Mouse (Mus musculus): Measurements from ENCODE around the gene A630095N17Rik. TPM values are rescaled to one million over a fixed set of nuclear protein-coding genes. Genes with fewer than 3 reads are reported as not detected.

Gene A630095N17Rik
- polyA plus RNA-seq, 1 experiment from 2014 or later = not detected

GRCm38 (mm10) chr1:75191622-75192402, 40.1 kb downstream of the A630095N17Rik start, which contains the start of the genes Ankzf1 and Atg9a:
Gene Ankzf1, plus strand, starts transcription at chr1:75192151.
Gene Atg9a, minus strand, starts transcription at chr1:75192196.
- ATAC-seq (ENCODE audit: low read depth) (peak; percentile 100), DNase-seq (ENCODE audit: low spot score) (peak; percentile 99)
- Histone ChIP-seq H3K9me3 (ENCODE audit: control insufficient read depth, low read length) (no peaks in the 10 kb centered on the region), H3K4me1 (ENCODE audit: control insufficient read depth, insufficient read depth, low read length) (peaks cover 17% of the 10 kb centered on the region), H3K9ac (ENCODE audit: low read depth, low read length) (peak within 1 kb of the TSS; percentile 90), H3K4me2 (ENCODE audit: low read depth, low read length) (peak within 1 kb of the TSS; percentile 91), H3K27ac (replicated peaks; ENCODE audit: low read depth, low read length) (peak within 1 kb of the TSS; percentile 94), H3K27me3 (replicated peaks; ENCODE audit: control insufficient read depth, insufficient read depth, low read length) (no peaks in the 10 kb centered on the region), H3K4me3 (ENCODE audit: low read depth, low read length) (peak within 1 kb of the TSS; percentile 77), H3K36me3 (ENCODE audit: control insufficient read depth, insufficient read depth, low read length) (peaks cover 44% of the 10 kb centered on the region)
- 0% methylated on average over 32 of the region's 56 CpGs for WGBS

DNA sequence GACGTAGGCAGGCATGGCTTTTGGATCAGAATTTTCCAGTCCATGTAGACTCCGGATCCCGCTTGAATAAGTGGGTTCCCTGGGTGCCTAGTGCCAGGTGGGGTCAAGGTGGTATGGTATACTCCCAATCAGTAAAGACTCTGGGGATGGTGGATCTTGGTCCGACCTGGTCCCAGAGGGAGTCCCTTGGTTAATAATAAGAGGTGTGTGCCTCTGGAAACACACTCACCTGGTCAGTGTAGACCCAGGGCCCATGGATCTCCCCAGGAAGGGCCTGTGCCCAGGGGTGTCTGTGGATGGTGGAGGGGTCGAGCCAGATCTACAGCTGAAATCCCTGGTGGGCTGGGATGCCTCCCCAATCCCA, 40.7 kb downstream of the A630095N17Rik start:
- Histone ChIP-seq H3K9me3 (ENCODE audit: control insufficient read depth, low read length) (no peaks in the 10 kb centered on the region), H3K4me3 (ENCODE audit: low read depth, low read length) (peak overlapping the region; percentile 77), H3K9ac (ENCODE audit: low read depth, low read length) (peak overlapping the region; percentile 90), H3K27me3 (replicated peaks; ENCODE audit: control insufficient read depth, insufficient read depth, low read length) (no peaks in the 10 kb centered on the region), H3K4me1 (ENCODE audit: control insufficient read depth, insufficient read depth, low read length) (peaks cover 17% of the 10 kb centered on the region), H3K4me2 (ENCODE audit: low read depth, low read length) (peak overlapping the region; percentile 91), H3K36me3 (ENCODE audit: control insufficient read depth, insufficient read depth, low read length) (peaks cover 44% of the 10 kb centered on the region), H3K27ac (replicated peaks; ENCODE audit: low read depth, low read length) (peak overlapping the region; percentile 80)
- DNase-seq (ENCODE audit: low spot score) (no peak), ATAC-seq (ENCODE audit: low read depth) (no peak)
- WGBS = 38% methylated on average over 5 of the region's 5 CpGs

- peaks cover 17% of the 10 kb centered on the region for H3K4me1 ChIP-seq (ENCODE audit: control insufficient read depth, insufficient read depth, low read length)
- H3K4me2 ChIP-seq (ENCODE audit: low read depth, low read length) = peak overlapping the region; percentile 91
- WGBS = 62% methylated on average over 2 of the region's 2 CpGs
- no peak overlapping the region for H3K27ac ChIP-seq (replicated peaks; ENCODE audit: low read depth, low read length)
- DNase-seq (ENCODE audit: low spot score) (no peak), ATAC-seq (ENCODE audit: low read depth) (no peak)
- H3K4me3 ChIP-seq (ENCODE audit: low read depth, low read length) = 0 out of 2 replicates have a peak overlapping the region, but pooled peaks have one; percentile 77
- H3K9me3 ChIP-seq (ENCODE audit: control insufficient read depth, low read length) = no peaks in the 10 kb centered on the region
- no peaks in the 10 kb centered on the region for H3K27me3 ChIP-seq (replicated peaks; ENCODE audit: control insufficient read depth, insufficient read depth, low read length)
- peaks cover 44% of the 10 kb centered on the region for H3K36me3 ChIP-seq (ENCODE audit: control insufficient read depth, insufficient read depth, low read length)
- peak overlapping the region; percentile 90; the same call in 1 of the 2 replicates for H3K9ac ChIP-seq (ENCODE audit: low read depth, low read length)
These were observed 41.3 kb downstream of the A630095N17Rik start for GRCm38 (mm10) chr1:75190577-75190976.

DNA sequence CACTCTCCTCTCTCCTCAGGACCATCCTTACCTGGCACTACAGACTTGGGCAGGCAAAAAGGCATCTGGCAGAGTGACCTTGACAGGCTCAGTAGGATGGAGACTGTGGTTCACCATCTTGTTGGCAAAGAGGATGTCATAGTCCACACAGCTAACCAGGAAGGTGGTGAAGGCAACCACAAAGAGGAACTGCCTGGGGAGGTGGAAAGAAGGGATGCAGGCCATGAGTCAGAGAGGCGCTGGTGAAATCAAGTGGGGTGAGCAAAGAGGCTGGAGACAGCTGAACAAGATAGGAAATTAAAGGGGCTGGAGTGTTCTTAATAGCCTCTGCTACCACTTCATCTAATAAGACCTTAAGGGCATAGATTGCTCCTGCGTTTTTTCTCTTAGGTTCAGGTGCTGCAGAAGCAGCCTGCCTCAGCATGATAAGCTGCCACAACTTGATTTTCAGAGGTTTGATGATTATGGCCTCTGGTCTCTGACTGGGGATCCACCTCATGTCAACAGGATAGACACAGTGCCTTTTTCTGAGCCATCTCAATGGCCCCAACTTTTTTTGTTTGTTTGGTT, 43.9 kb downstream of the A630095N17Rik start:
- DNase-seq (ENCODE audit: low spot score) = no peak
- WGBS = 94% methylated on average over 2 of the region's 2 CpGs
- peaks cover 58% of the 10 kb centered on the region for H3K36me3 ChIP-seq (ENCODE audit: control insufficient read depth, insufficient read depth, low read length)

DNA sequence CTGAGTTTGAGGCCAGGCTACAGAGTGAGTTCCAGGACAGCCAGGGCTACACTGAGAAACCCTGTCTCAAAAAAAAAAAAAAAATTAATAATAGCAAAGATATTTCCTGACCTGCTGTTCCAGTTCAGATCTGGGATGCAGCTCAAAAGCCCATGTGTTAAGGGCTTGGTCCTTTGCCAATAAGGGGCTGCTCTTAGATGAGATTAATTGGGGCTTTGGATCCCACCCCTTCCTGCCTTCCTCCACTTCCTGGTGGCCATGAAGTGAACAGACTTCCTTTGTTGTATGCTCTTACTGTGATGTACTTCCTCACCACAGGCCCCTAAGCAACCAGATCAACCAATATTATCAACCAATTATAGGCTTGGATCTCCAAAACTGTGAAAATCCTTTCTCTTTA, 44.8 kb downstream of the A630095N17Rik start:
- H3K4me2 ChIP-seq (ENCODE audit: low read depth, low read length) = no peak overlapping the region
- peaks cover 67% of the 10 kb centered on the region for H3K36me3 ChIP-seq (ENCODE audit: control insufficient read depth, insufficient read depth, low read length)
- no peak overlapping the region for H3K27ac ChIP-seq (replicated peaks; ENCODE audit: low read depth, low read length)
- peaks cover 11% of the 10 kb centered on the region for H3K4me1 ChIP-seq (ENCODE audit: control insufficient read depth, insufficient read depth, low read length)
- ATAC-seq (ENCODE audit: low read depth) = no peak
- no peaks in the 10 kb centered on the region for H3K27me3 ChIP-seq (replicated peaks; ENCODE audit: control insufficient read depth, insufficient read depth, low read length)
- DNase-seq (ENCODE audit: low spot score) = peak; percentile 47
- H3K4me3 ChIP-seq (ENCODE audit: low read depth, low read length) = no peak overlapping the region
- H3K9ac ChIP-seq (ENCODE audit: low read depth, low read length) = no peak overlapping the region
- H3K9me3 ChIP-seq (ENCODE audit: control insufficient read depth, low read length) = no peaks in the 10 kb centered on the region

More for the DNA sequence above, 43.9 kb downstream of the A630095N17Rik start:
- ATAC-seq (ENCODE audit: low read depth) = no peak
- no peak overlapping the region for H3K9ac ChIP-seq (ENCODE audit: low read depth, low read length)
- H3K9me3 ChIP-seq (ENCODE audit: control insufficient read depth, low read length) = no peaks in the 10 kb centered on the region
- H3K27ac ChIP-seq (replicated peaks; ENCODE audit: low read depth, low read length) = no peak overlapping the region
- H3K4me1 ChIP-seq (ENCODE audit: control insufficient read depth, insufficient read depth, low read length) = peaks cover 13% of the 10 kb centered on the region
- H3K27me3 ChIP-seq (replicated peaks; ENCODE audit: control insufficient read depth, insufficient read depth, low read length) = no peaks in the 10 kb centered on the region
- no peak overlapping the region for H3K4me2 ChIP-seq (ENCODE audit: low read depth, low read length)
- H3K4me3 ChIP-seq (ENCODE audit: low read depth, low read length) = no peak overlapping the region

DNA sequence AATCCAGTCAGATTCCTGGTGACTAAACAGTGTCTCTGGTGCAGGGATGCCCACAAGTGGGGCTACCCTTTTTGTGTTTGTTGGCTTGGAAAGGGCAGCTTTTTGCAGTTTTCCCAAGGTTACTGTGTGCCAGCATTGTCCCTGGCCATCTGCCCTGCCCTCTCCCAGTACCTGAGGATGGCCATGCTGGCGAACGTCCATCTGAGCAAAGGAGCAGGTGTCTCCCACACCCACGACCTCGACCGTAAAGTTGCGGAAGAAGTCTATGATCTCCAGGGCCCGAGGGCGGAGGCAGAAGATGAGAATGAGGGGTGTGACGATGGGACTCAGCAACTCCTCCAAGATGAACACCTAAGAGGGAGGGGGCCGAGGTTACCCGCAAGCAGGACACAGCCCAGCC, 46.4 kb downstream of the A630095N17Rik start:
- no peaks in the 10 kb centered on the region for H3K9me3 ChIP-seq (ENCODE audit: control insufficient read depth, low read length)
- peaks cover 2% of the 10 kb centered on the region; the same call in 1 of the 2 replicates for H3K4me1 ChIP-seq (ENCODE audit: control insufficient read depth, insufficient read depth, low read length)
- 93% methylated on average over 11 of the region's 11 CpGs for WGBS
- no peak overlapping the region for H3K4me3 ChIP-seq (ENCODE audit: low read depth, low read length)
- peaks cover 74% of the 10 kb centered on the region for H3K36me3 ChIP-seq (ENCODE audit: control insufficient read depth, insufficient read depth, low read length)
- H3K4me2 ChIP-seq (ENCODE audit: low read depth, low read length) = no peak overlapping the region
- no peak overlapping the region for H3K9ac ChIP-seq (ENCODE audit: low read depth, low read length)
- no peak overlapping the region for H3K27ac ChIP-seq (replicated peaks; ENCODE audit: low read depth, low read length)
- no peak for ATAC-seq (ENCODE audit: low read depth)
- no peak for DNase-seq (ENCODE audit: low spot score)
- H3K27me3 ChIP-seq (replicated peaks; ENCODE audit: control insufficient read depth, insufficient read depth, low read length) = no peaks in the 10 kb centered on the region

- Histone ChIP-seq H3K9me3 (ENCODE audit: control insufficient read depth, low read length) (no peaks in the 10 kb centered on the region), H3K4me3 (ENCODE audit: low read depth, low read length) (no peak overlapping the region), H3K4me2 (ENCODE audit: low read depth, low read length) (no peak overlapping the region), H3K9ac (ENCODE audit: low read depth, low read length) (no peak overlapping the region), H3K36me3 (ENCODE audit: control insufficient read depth, insufficient read depth, low read length) (peaks cover 59% of the 10 kb centered on the region), H3K27ac (replicated peaks; ENCODE audit: low read depth, low read length) (no peak overlapping the region), H3K27me3 (replicated peaks; ENCODE audit: control insufficient read depth, insufficient read depth, low read length) (no peaks in the 10 kb centered on the region), H3K4me1 (ENCODE audit: control insufficient read depth, insufficient read depth, low read length) (peaks cover 6% of the 10 kb centered on the region)
- WGBS = 49% methylated on average over 4 of the region's 4 CpGs
- ATAC-seq (ENCODE audit: low read depth) (no peak), DNase-seq (ENCODE audit: low spot score) (no peak)
These were observed 49.7 kb downstream of the A630095N17Rik start for GRCm38 (mm10) chr1:75182160-75182559.

- Histone ChIP-seq H3K27ac (replicated peaks; ENCODE audit: low read depth, low read length) (no peak overlapping the region), H3K27me3 (replicated peaks; ENCODE audit: control insufficient read depth, insufficient read depth, low read length) (no peaks in the 10 kb centered on the region), H3K36me3 (ENCODE audit: control insufficient read depth, insufficient read depth, low read length) (peaks cover 59% of the 10 kb centered on the region), H3K9me3 (ENCODE audit: control insufficient read depth, low read length) (no peaks in the 10 kb centered on the region), H3K9ac (ENCODE audit: low read depth, low read length) (no peak overlapping the region), H3K4me1 (ENCODE audit: control insufficient read depth, insufficient read depth, low read length) (peaks cover 6% of the 10 kb centered on the region), H3K4me2 (ENCODE audit: low read depth, low read length) (no peak overlapping the region), H3K4me3 (ENCODE audit: low read depth, low read length) (no peak overlapping the region)
- ATAC-seq (ENCODE audit: low read depth) (no peak), DNase-seq (ENCODE audit: low spot score) (no peak)
- WGBS = 81% methylated on average over 4 of the region's 4 CpGs
These were observed 50.5 kb downstream of the A630095N17Rik start for GRCm38 (mm10) chr1:75181377-75181870.

All from embryonic facial prominence, embryonic 14.5 days (tissue).